Mouse (Mus musculus) embryonic fibroblast, embryonic 13.5 days (primary cell): Measurements from ENCODE around the gene Castor2. TPM values are rescaled to one million over a fixed set of nuclear protein-coding genes. Genes with fewer than 3 reads are reported as not detected.

Experiments
- H3K27ac ChIP-seq: 2 replicates; pipeline ENCODE4 v1.5.1; 2012; ENCODE audit warnings: low read length, control low read depth, inconsistent platforms; ENCODE audit not compliant: insufficient read depth
- H3K4me1 ChIP-seq: 2 replicates; pipeline ENCODE4 v1.6.1; 2011; ENCODE audit warnings: low read length; ENCODE audit not compliant: control insufficient read depth, insufficient read depth
- H3K4me3 ChIP-seq: 2 replicates; pipeline ENCODE4 v1.5.1; 2011; ENCODE audit warnings: mild to moderate bottlenecking, control low read depth, low read length; ENCODE audit not compliant: insufficient read depth
- CTCF ChIP-seq: IDR thresholded peaks from 2 replicates; pipeline ENCODE4 v1.5.1; 2011; ENCODE audit warnings: mild to moderate bottlenecking, control low read depth, low read length, moderate library complexity, borderline replicate concordance; ENCODE audit not compliant: insufficient read depth
- POLR2A ChIP-seq: IDR thresholded peaks from 2 replicates; pipeline ENCODE4 v1.6.1; 2011; ENCODE audit warnings: low read depth, mild to moderate bottlenecking, control low read depth, low read length, moderate library complexity
- polyA plus RNA-seq: library from polyadenylated mRNA; stranded (reverse); fragments of >200 nt; gene quantifications from 2 replicates; pipeline ENCODE4 v1.2.4, GENCODE M21; 2011; ENCODE audit warnings: low read depth; ENCODE audit not compliant: missing spikeins, insufficient read length

The Castor2 gene
- polyA plus RNA-seq, 1 experiment: 12.3 TPM

DNA sequence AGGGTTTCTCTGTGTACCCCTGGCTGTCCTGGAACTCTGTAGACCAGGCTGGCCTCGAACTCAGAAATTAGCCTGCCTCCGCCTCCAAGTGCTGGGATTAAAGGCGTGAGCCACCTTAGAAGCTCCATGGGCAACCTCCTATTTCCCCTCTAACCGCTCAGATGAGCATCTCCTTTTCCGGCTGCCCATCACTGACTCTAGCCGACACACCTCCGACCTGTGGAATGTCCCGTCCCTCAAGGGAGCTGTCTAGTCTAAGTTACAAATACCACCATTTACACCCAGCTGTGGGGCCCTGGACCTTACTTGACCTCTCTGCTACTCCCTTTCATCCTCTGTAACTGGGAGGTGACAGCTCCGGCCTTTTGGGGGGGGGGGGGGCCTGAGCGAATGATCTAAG is 76.2 kb downstream of the Castor2 start:
- peak overlapping the region; percentile 64 for H3K27ac ChIP-seq
- TF ChIP-seq CTCF: no peak
- 0 out of 2 replicates have a peak, but pooled peaks have one; percentile 25 for TF ChIP-seq POLR2A
- peak overlapping the region; percentile 79 for H3K4me3 ChIP-seq

GRCm38 (mm10) chr5:134176169-134176881 is 76.8 kb downstream of the Castor2 start, which contains the start of gene Rcc1l:
Rcc1l (minus strand) TSS chr5:134176774.
- peak; percentile 68 for TF ChIP-seq POLR2A
- TF ChIP-seq CTCF: no peak
- 0 out of 2 replicates have a peak, but pooled peaks cover 2% of the 10 kb centered on the region for H3K4me1 ChIP-seq
- H3K4me3 ChIP-seq: peak within 1 kb of the TSS; percentile 79
- peak within 1 kb of the TSS; percentile 64 for H3K27ac ChIP-seq

More for the DNA sequence above, 76.2 kb downstream of the Castor2 start:
- H3K4me1 ChIP-seq: 0 out of 2 replicates have a peak, but pooled peaks cover 2% of the 10 kb centered on the region

DNA sequence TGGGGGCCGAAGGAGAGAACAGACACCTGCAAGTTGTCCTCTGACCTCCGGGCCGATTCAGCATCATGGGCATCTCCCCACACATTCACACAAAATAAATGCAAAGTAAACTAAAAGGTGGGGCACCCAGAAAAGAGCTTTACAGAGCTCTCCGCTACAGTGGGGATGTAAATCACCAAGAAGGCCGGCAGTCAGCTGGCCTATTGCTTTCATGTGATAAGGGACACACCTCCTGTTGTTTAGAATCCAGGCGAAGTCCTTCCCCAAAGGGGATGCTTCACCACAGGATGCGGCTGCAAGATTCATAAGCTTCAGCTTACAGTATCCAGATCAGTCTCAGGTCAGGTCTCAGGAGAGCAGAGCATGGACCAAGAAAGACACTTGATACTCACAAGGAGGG is 79.0 kb downstream of the Castor2 start:
- no peak overlapping the region for H3K27ac ChIP-seq
- peaks cover 2% of the 10 kb centered on the region; the same call in 1 of the 2 replicates for H3K4me1 ChIP-seq
- TF ChIP-seq CTCF (no peak), POLR2A (no peak)
- H3K4me3 ChIP-seq: no peak overlapping the region

- peak; percentile 24; the same call in 1 of the 2 replicates for TF ChIP-seq CTCF
- no peak for TF ChIP-seq POLR2A
- H3K4me3 ChIP-seq: no peak overlapping the region
These were observed 80.4 kb downstream of the Castor2 start for GRCm38 (mm10) chr5:134179871-134180270.

DNA sequence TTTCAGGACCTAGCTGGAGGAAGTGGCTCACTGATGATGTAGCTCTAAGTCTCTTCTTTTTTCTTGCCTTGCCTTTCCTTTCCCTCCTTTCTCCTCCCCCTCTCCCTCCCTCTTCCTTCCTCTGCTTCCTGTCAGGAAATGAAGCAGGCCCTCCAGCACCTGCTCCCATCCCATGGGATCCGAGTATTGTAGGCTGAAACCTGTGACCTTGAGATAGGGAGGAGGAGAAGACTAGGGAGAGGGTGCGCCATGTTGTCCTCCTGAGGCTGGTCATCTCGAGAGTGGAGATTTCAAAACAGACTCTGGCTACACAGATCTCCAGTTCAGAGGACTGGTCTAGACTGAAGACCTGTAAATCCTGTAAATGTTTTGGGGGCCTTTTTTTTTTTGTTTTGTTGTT is 82.7 kb downstream of the Castor2 start:
- Histone ChIP-seq H3K4me3 (no peak overlapping the region), H3K4me1 (no peaks in the 10 kb centered on the region; the same call in 1 of the 2 replicates), H3K27ac (no peak overlapping the region)
- TF ChIP-seq POLR2A (no peak), CTCF (no peak)

More at GRCm38 (mm10) chr5:134179871-134180270, 80.4 kb downstream of the Castor2 start:
- Histone ChIP-seq H3K4me1 (peaks cover 2% of the 10 kb centered on the region; the same call in 1 of the 2 replicates), H3K27ac (no peak overlapping the region)

DNA sequence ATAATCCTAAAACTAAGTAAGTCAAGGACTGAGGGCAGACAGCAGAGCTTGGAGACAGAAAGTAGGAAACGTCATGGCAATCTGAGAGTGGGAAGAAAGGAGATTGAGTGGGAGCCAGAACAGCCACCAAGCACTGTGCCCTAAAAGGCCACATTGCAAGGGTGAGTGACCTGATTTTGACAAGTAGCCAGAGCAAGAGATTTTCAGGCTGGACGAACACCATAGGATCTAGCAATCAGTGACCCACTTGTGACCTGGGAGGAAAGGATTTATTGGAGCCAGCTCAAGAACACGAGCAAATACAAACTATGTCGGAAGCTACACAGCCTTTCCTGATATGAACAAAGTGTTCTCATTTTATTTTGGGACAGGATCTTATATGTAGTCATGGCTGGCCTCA is 83.2 kb downstream of the Castor2 start:
- H3K27ac ChIP-seq: no peak overlapping the region

DNA sequence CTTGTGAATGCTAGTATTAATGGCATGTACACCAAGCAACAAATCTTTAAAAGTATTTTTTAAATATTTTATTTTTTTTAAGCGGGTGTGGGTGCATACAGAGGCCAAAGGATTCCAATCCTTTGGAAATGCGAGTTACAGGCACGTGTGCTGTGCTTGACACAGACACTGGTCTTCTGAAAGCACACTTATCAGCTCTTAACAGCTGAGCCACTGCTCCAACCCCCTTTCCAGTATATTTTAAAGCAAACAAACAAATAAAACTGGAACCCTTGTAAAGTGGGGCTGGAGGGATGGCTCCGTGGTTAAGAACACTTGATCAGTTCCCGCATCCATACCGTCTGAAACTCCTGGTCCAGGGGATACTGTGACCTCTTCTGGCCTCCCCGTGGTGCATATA is 83.7 kb downstream of the Castor2 start:
- no peak for TF ChIP-seq CTCF
- TF ChIP-seq POLR2A: no peak; the same call in 1 of the 2 replicates
- no peaks in the 10 kb centered on the region; the same call in 1 of the 2 replicates for H3K4me1 ChIP-seq
- H3K4me3 ChIP-seq: peak overlapping the region; percentile 51
- no peak overlapping the region for H3K27ac ChIP-seq

More for the DNA sequence above, 83.2 kb downstream of the Castor2 start:
- no peaks in the 10 kb centered on the region; the same call in 1 of the 2 replicates for H3K4me1 ChIP-seq
- TF ChIP-seq POLR2A (no peak), CTCF (no peak)
- no peak overlapping the region for H3K4me3 ChIP-seq

DNA sequence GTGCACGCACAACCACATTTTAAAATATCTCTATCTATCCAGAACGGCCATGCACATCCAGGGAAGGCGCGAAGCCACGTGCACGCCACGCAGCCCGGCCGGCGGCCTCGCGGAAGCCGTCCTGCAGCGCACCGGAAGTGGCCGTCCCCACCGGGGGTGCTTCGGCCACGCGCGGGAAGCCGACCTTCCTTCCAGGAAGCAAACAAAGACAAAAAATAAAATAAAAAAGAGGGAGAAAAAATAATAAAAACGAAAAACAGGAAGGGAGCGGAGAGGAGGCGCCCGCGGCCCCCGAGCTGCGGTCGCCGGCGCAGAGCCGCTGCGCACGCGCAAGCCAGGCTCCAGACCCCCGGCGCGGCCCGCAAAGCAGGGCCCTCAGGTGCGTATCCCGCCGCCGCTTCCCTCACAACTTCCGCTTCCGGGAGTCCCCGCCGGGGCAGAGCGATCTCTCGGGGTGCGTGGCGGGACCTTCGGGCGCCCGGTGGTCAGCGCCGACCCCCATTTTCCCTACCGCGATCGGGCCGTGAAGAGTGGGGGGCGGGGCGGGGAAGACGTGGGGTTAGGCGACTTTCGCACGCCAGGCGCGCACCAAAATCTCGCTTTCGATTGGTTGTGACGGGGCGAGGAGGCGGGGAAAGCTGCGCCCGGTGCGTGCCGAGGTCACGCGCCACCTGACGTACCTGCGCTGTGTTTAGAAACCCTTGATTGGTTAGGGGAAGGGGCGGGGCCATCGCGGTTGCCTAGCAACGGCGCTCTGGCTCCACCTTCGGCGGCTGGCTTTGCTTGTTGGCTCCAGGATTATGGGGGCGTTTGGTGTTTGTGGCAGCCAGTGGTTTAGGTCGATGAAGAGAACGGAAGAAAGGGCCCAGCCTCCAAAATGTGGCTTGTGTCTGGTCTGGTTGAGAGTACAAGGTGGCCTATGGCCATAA is 84.6 kb downstream of the Castor2 start, which contains the start of gene Gtf2ird2:
TSS of gene Gtf2ird2 (plus strand) at position 140 of the 929 bp plus-strand sequence.
- no peak for TF ChIP-seq CTCF
- TF ChIP-seq POLR2A: peak; percentile 56
- H3K27ac ChIP-seq: peak within 1 kb of the TSS; percentile 70
- peak within 1 kb of the TSS; percentile 51 for H3K4me3 ChIP-seq
- H3K4me1 ChIP-seq: no peaks in the 10 kb centered on the region; the same call in 1 of the 2 replicates

DNA sequence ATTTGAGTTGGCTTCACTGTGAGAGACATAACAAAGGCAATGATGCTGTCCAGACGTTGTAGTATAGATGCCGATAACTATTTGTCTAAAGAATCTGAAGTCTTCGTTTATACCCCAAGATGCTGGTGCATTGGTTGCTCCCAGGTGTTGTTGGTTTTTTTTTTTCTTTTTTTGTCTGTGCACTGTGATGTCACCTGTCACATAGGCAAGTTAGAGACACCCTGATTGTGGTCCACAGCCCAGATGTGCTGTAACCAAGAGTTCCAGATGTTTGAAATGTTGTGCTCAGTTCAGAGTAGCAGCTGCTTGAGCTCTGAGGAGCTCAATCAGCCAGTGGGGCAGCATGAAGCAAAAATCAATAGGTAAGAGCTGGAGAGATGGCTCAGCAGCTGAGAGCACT is 86.5 kb downstream of the Castor2 start:
- no peak overlapping the region for H3K4me3 ChIP-seq
- no peak overlapping the region for H3K27ac ChIP-seq
- H3K4me1 ChIP-seq: no peaks in the 10 kb centered on the region; the same call in 1 of the 2 replicates
- TF ChIP-seq CTCF (no peak), POLR2A (no peak)
